Mouse (Mus musculus) small intestine, adult 2 months (tissue): ENCODE results near the gene Gpam. TPM values are rescaled to one million over a fixed set of nuclear protein-coding genes. Genes with fewer than 3 reads are reported as not detected.
A peak's percentile ranks its signal among the peaks of the same experiment; 100 is the strongest.

Experiments used
- H3K27ac ChIP-seq: fragments of 200-500 bp; 2 replicates; pipeline ENCODE4 v1.5.1; 2012; ENCODE audit warnings: low read depth, low read length, control low read depth, inconsistent platforms; ENCODE audit not compliant: insufficient read depth
- H3K27me3 ChIP-seq: fragments of 200-500 bp; 2 replicates; pipeline ENCODE4 v1.6.1; 2012; ENCODE audit warnings: mild to moderate bottlenecking, moderate library complexity, low read length, inconsistent platforms; ENCODE audit not compliant: control insufficient read depth, insufficient read depth
- H3K36me3 ChIP-seq: fragments of 200-500 bp; 2 replicates; pipeline ENCODE4 v1.6.1; 2012; ENCODE audit warnings: mild to moderate bottlenecking, low read length, control low read depth, inconsistent platforms; ENCODE audit not compliant: control insufficient read depth, insufficient read depth
- H3K4me1 ChIP-seq: fragments of 200-500 bp; 2 replicates; pipeline ENCODE4 v1.6.1; 2012; ENCODE audit warnings: low read length, inconsistent platforms, mixed read lengths; ENCODE audit not compliant: control insufficient read depth, insufficient read depth, insufficient read length
- H3K4me3 ChIP-seq: fragments of 200-500 bp; 2 replicates; pipeline ENCODE4 v1.5.1; 2012; ENCODE audit warnings: low read depth, mild to moderate bottlenecking, control low read depth, inconsistent platforms, low read length, moderate library complexity
- CTCF ChIP-seq: fragments of 200-500 bp; IDR thresholded peaks from 2 replicates; pipeline ENCODE4 v1.5.1; 2012; ENCODE audit warnings: low read depth, mild to moderate bottlenecking, control low read depth, inconsistent platforms, low read length, moderate library complexity, mixed read lengths; ENCODE audit not compliant: insufficient replicate concordance, insufficient read length; ENCODE audit errors: extremely low read depth
- POLR2A ChIP-seq: fragments of 200-500 bp; IDR thresholded peaks from 2 replicates; pipeline ENCODE4 v1.6.1; 2012; ENCODE audit warnings: low read depth, mild to moderate bottlenecking, control low read depth, inconsistent platforms, low read length, moderate library complexity
- WGBS: fragments of 180-500 bp; shearing (Covaris S2); methylation state at CpG from one replicate; pipeline ENCODE4 v1.1.7; 2018; 5-methylcytosine and 5-hydroxymethylcytosine counted together
- polyA plus RNA-seq: library from polyadenylated mRNA; depleted of rRNA; stranded (reverse); fragments of >200 nt; gene quantifications from 2 replicates; pipeline ENCODE4 v1.2.3, GENCODE M21; 2012

The Gpam gene
- polyA plus RNA-seq, 1 experiment = 4.7 TPM

DNA sequence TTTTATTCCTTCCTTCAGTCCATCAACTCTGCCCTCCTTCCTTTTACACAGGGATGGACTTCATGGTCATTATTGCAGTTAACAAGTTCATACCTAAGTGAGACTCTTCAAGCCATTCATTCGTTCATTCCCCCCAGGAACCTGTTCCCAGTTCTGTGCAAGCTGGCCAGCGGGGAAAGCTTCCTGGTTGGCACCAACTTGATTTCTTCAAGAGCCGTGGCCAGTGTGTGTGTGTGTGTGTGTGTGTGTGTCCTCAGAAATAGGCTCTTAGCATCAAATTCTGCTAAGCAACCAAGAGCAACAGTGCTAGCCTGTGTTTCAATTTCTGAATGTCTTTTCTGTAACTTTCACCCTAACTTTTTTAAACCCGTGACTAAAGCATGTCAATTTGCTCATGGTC is 38.9 kb upstream of the Gpam start:
- H3K4me3 ChIP-seq = no peak overlapping the region
- H3K27me3 ChIP-seq = no peaks in the 10 kb centered on the region
- peaks cover 7% of the 10 kb centered on the region; the same call in 1 of the 2 replicates for H3K4me1 ChIP-seq
- WGBS = 49% methylated on average over 4 of the region's 4 CpGs
- no peaks in the 10 kb centered on the region for H3K36me3 ChIP-seq
- no peak for TF ChIP-seq CTCF
- no peak for TF ChIP-seq POLR2A
- no peak overlapping the region for H3K27ac ChIP-seq

DNA sequence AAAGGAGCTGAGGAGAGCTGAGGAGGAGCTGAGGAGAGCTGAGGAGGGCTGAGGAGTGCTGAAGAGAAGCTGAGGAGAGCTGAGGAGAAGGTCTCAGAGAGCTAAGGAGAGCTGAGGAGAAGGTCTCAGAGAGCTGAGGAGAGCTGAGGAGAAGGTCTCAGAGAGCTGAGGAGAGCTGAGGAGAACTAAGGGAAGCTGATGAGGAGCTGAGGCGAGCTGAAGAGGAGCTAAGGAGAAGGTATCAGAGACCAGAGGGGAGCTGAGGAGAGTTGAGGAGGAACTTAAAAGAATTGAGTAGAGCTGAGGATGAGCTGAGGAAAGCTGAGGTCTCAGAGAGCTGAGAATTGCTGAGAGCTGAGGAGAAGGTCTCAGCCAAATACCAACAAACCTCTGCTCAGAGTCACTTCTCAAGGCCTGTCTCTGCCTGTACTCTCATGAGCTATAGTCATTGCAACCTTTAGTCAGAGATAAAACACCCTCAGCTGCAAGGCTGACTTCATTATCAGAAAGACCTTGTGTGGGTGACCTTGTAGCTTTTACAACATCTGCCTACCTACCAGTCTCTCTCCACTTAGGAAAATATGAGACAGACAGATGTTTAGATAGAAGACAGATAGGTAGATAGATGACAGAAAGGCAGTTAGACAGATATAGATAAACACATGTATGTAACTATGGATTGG is 38.3 kb upstream of the Gpam start:
- no peaks in the 10 kb centered on the region for H3K36me3 ChIP-seq
- no peak overlapping the region for H3K4me3 ChIP-seq
- peaks cover 7% of the 10 kb centered on the region; the same call in 1 of the 2 replicates for H3K4me1 ChIP-seq
- TF ChIP-seq POLR2A = no peak
- TF ChIP-seq CTCF = no peak
- no peaks in the 10 kb centered on the region for H3K27me3 ChIP-seq
- peak overlapping the region; percentile 50 for H3K27ac ChIP-seq
- 70% methylated on average over 1 of the region's 1 CpGs for WGBS

DNA sequence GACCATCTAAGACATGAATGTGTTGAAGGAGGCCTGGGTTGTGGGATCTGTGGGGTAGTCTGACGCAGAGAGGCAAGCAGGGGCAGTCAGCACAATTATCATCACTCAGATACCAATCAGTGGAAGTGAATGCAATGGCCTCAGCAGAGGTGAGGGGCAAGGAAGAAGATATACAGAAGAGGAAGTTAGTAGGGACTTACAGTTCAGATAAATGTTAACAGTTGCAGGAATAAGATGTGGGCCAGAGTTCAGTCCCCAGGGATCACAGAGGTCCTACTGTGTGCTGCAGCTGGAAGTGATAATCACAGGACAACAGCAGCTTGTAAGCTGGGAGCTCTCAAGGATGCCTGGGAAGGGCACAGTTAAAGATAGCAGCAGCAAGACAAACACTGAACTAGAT is 37.1 kb upstream of the Gpam start:
- H3K4me3 ChIP-seq = no peak overlapping the region
- no peaks in the 10 kb centered on the region for H3K36me3 ChIP-seq
- no peak overlapping the region for H3K27ac ChIP-seq
- no peaks in the 10 kb centered on the region for H3K27me3 ChIP-seq
- 90% methylated on average over 1 of the region's 1 CpGs for WGBS
- peaks cover 7% of the 10 kb centered on the region; the same call in 1 of the 2 replicates for H3K4me1 ChIP-seq
- no peak for TF ChIP-seq CTCF
- no peak for TF ChIP-seq POLR2A

DNA sequence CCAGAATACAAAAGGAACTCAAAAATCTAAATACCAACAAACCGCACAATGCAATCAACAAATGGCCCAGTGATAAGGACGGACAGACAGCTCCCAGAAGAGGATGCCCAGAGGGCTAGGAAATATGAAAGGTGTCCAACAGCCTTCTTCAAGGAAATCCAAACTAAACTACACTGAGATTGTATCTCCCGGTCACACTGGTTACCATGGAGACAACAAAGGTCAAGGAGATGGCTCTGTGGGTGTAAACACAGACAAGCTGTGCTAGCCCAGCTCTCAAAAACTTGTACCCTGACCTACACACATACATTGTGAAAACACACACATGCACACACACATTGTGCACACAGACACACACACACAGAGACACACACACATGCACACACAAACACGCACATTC is 35.2 kb upstream of the Gpam start:
- TF ChIP-seq POLR2A = no peak
- Histone ChIP-seq H3K27me3 (no peaks in the 10 kb centered on the region), H3K4me1 (peaks cover 7% of the 10 kb centered on the region; the same call in 1 of the 2 replicates), H3K4me3 (no peak overlapping the region), H3K27ac (no peak overlapping the region), H3K36me3 (no peaks in the 10 kb centered on the region)
- WGBS = 69% methylated on average over 4 of the region's 4 CpGs

DNA sequence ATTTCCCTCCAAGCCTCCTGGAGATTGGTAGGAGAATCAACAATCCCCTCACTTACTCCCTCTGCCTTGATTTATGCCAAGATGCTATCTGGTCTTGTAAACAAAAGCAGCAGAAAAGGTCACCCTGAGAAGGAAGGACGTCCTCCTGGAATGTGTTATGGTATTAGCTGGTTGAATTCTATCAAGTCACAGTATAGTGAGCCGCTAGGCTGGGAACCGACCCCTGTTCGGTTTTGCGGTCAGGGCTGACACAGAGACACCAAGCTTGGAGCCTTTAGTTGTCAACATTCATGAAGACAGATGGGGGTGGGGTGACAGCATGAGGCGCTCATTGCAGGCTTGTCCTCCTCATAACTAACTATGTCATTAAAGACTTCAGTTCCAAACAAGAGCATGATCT is 32.8 kb upstream of the Gpam start:
- TF ChIP-seq POLR2A (no peak), CTCF (no peak)
- 76% methylated on average over 6 of the region's 6 CpGs for WGBS
- H3K27me3 ChIP-seq = no peaks in the 10 kb centered on the region
- H3K4me3 ChIP-seq = no peak overlapping the region
- H3K27ac ChIP-seq = no peak overlapping the region
- no peaks in the 10 kb centered on the region; the same call in 1 of the 2 replicates for H3K4me1 ChIP-seq
- no peaks in the 10 kb centered on the region for H3K36me3 ChIP-seq

DNA sequence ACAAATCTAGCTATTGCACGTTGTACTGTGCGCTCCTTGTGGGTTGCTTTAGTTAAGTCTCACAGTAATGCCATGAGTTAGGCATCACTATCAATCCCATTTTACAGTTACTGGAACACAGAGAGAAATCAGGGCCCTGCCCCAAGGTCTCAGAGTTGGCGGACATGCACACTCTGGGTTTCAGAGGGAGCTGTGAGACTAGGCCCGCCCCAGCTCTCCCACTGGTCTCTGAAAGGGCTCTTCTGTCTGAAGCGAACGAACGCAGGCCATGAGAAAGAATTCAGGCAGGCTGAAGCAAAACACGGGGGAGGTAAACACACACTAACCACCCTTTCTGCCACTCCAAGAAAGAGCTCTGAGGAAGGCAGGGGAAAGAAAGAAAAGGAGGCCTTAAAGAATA is 31.6 kb upstream of the Gpam start:
- Histone ChIP-seq H3K4me3 (no peak overlapping the region), H3K27ac (no peak overlapping the region), H3K27me3 (no peaks in the 10 kb centered on the region), H3K4me1 (no peaks in the 10 kb centered on the region; the same call in 1 of the 2 replicates), H3K36me3 (no peaks in the 10 kb centered on the region)
- WGBS = 85% methylated on average over 8 of the region's 8 CpGs
- TF ChIP-seq CTCF = no peak
- TF ChIP-seq POLR2A = no peak

DNA sequence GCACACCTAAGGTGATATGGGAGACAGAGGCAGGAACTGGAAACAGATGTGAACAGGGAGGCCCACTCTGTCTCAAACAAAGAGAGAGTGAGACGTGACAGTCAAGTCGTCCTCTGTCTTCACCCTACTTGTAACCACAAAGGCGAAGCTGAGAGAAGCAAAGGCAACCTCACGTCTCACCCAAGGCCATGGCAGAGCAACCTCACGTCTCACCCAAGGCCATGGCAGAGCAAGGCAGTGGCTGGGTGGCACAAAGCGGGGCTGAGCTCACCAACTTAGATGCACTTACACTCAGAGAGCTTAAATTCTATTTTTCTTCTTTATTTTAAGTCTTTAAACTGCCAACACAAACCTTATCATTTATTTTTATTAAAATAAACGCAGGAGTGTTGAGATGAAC is 30.0 kb upstream of the Gpam start:
- no peak overlapping the region for H3K27ac ChIP-seq
- WGBS = 88% methylated on average over 7 of the region's 7 CpGs
- H3K4me1 ChIP-seq = no peaks in the 10 kb centered on the region
- TF ChIP-seq CTCF (no peak), POLR2A (no peak)
- H3K27me3 ChIP-seq = no peaks in the 10 kb centered on the region
- H3K36me3 ChIP-seq = no peaks in the 10 kb centered on the region
- H3K4me3 ChIP-seq = no peak overlapping the region
